Mouse (Mus musculus) CH12.LX (cell line): ENCODE data around the gene Sema5b. TPM values are rescaled to one million over a fixed set of nuclear protein-coding genes. Genes with fewer than 3 reads are reported as not detected.

Source experiments
- DNase-seq: peaks from one replicate; pipeline ENCODE4 v3.0.0-alpha.2; 2013; ENCODE audit errors: extremely low read depth
- H3K27ac ChIP-seq: 2 replicates; pipeline ENCODE4 v1.5.1; 2012; ENCODE audit warnings: low read depth, mild to moderate bottlenecking, control low read depth, moderate library complexity; ENCODE audit not compliant: insufficient read depth
- H3K27me3 ChIP-seq: replicated peaks from 2 replicates; pipeline ENCODE3; 2012; ENCODE audit warnings: inconsistent platforms
- H3K36me3 ChIP-seq, 2 experiments: replicated peaks in 1 of 2; 2 replicates each; pipeline versions ENCODE3 to v1.6.1; 2012; ENCODE audit warnings: inconsistent platforms in 1 of 2, low read length in 1 of 2, mild to moderate bottlenecking in 1 of 2, mixed read lengths in 1 of 2, moderate library complexity in 1 of 2; ENCODE audit not compliant: control insufficient read depth in 1 of 2, insufficient read depth in 1 of 2
- H3K4me1 ChIP-seq, 2 experiments: 2 replicates each; pipeline ENCODE4 v1.6.1; 2012; ENCODE audit warnings: inconsistent platforms in 1 of 2, moderate library complexity in 1 of 2; ENCODE audit not compliant: insufficient read depth in 2 of 2, control insufficient read depth in 1 of 2
- H3K4me2 ChIP-seq: 2 replicates; pipeline ENCODE4 v1.6.1; 2012; ENCODE audit warnings: low read depth, mild to moderate bottlenecking, control low read depth; ENCODE audit not compliant: poor library complexity, insufficient read depth, severe bottlenecking
- H3K4me3 ChIP-seq, 3 experiments: fragments of 150-350 bp in 1 of 3; sonication (generic) in 1 of 3; replicated peaks in 1 of 3; 2 replicates each; pipeline versions ENCODE3 to v1.5.1; 2011 to 2012; ENCODE audit warnings: low read depth in 2 of 3, low read length in 2 of 3, mild to moderate bottlenecking in 2 of 3, moderate library complexity in 2 of 3, control low read depth in 1 of 3, improper control_type of control experiment in 1 of 3, inconsistent platforms in 1 of 3, mixed read lengths in 1 of 3; ENCODE audit not compliant: poor library complexity in 1 of 3
- H3K79me2 ChIP-seq: replicated peaks from 2 replicates; pipeline ENCODE4 v1.6.1; 2012; ENCODE audit warnings: mild to moderate bottlenecking, moderate library complexity; ENCODE audit not compliant: control insufficient read depth, poor library complexity, insufficient read depth, severe bottlenecking; ENCODE audit errors: extremely low read depth
- H3K9ac ChIP-seq: 2 replicates; pipeline ENCODE4 v1.6.1; 2012; ENCODE audit warnings: low read depth, mild to moderate bottlenecking, control low read depth, moderate library complexity; ENCODE audit not compliant: insufficient read depth
- H3K9me3 ChIP-seq: replicated peaks from 2 replicates; pipeline ENCODE3; 2012; ENCODE audit warnings: low read length, inconsistent platforms, mixed read lengths
- CHD1 ChIP-seq: IDR thresholded peaks from 2 replicates; pipeline ENCODE4 v1.6.1; 2012; ENCODE audit warnings: low read depth, low read length, improper control_type of control experiment, inconsistent platforms
- CTCF ChIP-seq, 2 experiments: IDR thresholded peaks in 1 of 2; conservative IDR thresholded peaks in 1 of 2; 2 replicates each; pipeline ENCODE4 v1.5.1; 2011 to 2012; ENCODE audit warnings: low read depth in 2 of 2, low read length in 2 of 2, improper control_type of control experiment in 1 of 2, inconsistent platforms in 1 of 2, mild to moderate bottlenecking in 1 of 2, moderate library complexity in 1 of 2
- E2F4 ChIP-seq: IDR thresholded peaks from 2 replicates; pipeline ENCODE4 v1.6.1; 2011; ENCODE audit warnings: low read depth, low read length, improper control_type of control experiment; ENCODE audit not compliant: insufficient replicate concordance
- ELF1 ChIP-seq: IDR thresholded peaks from 2 replicates; pipeline ENCODE4 v1.6.1; 2014; ENCODE audit warnings: low read depth, mild to moderate bottlenecking, inconsistent platforms, low read length, improper control_type of control experiment
- JUN ChIP-seq: IDR thresholded peaks from 2 replicates; pipeline ENCODE4 v1.6.1; 2011; ENCODE audit warnings: low read depth, mild to moderate bottlenecking, low read length, improper control_type of control experiment, moderate library complexity; ENCODE audit not compliant: insufficient read depth
- MAFK ChIP-seq: IDR thresholded peaks from 2 replicates; pipeline ENCODE4 v1.6.1; 2011; ENCODE audit warnings: low read length, improper control_type of control experiment; ENCODE audit not compliant: insufficient replicate concordance
- MAZ ChIP-seq: IDR thresholded peaks from 2 replicates; pipeline ENCODE4 v1.6.1; 2012; ENCODE audit warnings: low read depth, mild to moderate bottlenecking, inconsistent platforms, low read length, improper control_type of control experiment, moderate library complexity
- MXI1 ChIP-seq: IDR thresholded peaks from 2 replicates; pipeline ENCODE4 v1.6.1; 2011; ENCODE audit warnings: mild to moderate bottlenecking, low read depth, low read length, improper control_type of control experiment
- POLR2A ChIP-seq: IDR thresholded peaks from 2 replicates; pipeline ENCODE4 v1.6.1; 2011; ENCODE audit warnings: low read depth, mild to moderate bottlenecking, improper control_type of control experiment, low read length
- RAD21 ChIP-seq: IDR thresholded peaks from 2 replicates; pipeline ENCODE4 v1.6.1; 2011; ENCODE audit warnings: low read depth, mild to moderate bottlenecking, low read length, improper control_type of control experiment, moderate library complexity
- SIN3A ChIP-seq: IDR thresholded peaks from 2 replicates; pipeline ENCODE4 v1.6.1; 2012; ENCODE audit warnings: low read length, improper control_type of control experiment, inconsistent platforms
- SMC3 ChIP-seq: IDR thresholded peaks from 2 replicates; pipeline ENCODE4 v1.6.1; 2011; ENCODE audit warnings: low read depth, low read length, improper control_type of control experiment
- TBP ChIP-seq: conservative IDR thresholded peaks from 2 replicates; pipeline ENCODE4 v1.6.1; 2011; ENCODE audit warnings: low read depth, low read length, improper control_type of control experiment
- ZKSCAN1 ChIP-seq: IDR thresholded peaks from 2 replicates; pipeline ENCODE4 v1.6.1; 2012; ENCODE audit warnings: low read depth, inconsistent platforms, low read length, improper control_type of control experiment, borderline replicate concordance
- ZMIZ1 ChIP-seq: IDR thresholded peaks from 2 replicates; pipeline ENCODE4 v1.6.1; 2012; ENCODE audit warnings: low read depth, mild to moderate bottlenecking, inconsistent platforms, low read length, improper control_type of control experiment
- ZNF384 ChIP-seq: IDR thresholded peaks from 2 replicates; pipeline ENCODE4 v1.6.1; 2012; ENCODE audit warnings: low read depth, low read length, improper control_type of control experiment, inconsistent platforms
- dilution Hi-C: fragments of 300-500 bp; cut with MboI; formaldehyde crosslinking; loops from 2 replicates; pipeline ENCODE4 v1.14.3; 2020; ENCODE audit warnings: low sequenced_read_pairs; ENCODE audit not compliant: extremely low pct_unique_long_range_greater_than_20kb, extremely low pct_ligation_motif_present
- in situ Hi-C: fragments of 300-500 bp; cut with MboI; formaldehyde crosslinking; loops from 3 replicates; pipeline ENCODE4 v1.14.3; 2019; ENCODE audit warnings: low sequenced_read_pairs, low pct_ligation_motif_present, low pct_unique_long_range_greater_than_20kb, mixed read lengths
- polyA plus RNA-seq: library from polyadenylated mRNA; unstranded; fragments of >175 nt; gene quantifications from 2 replicates; pipeline ENCODE4 v1.2.1, GENCODE M21; 2012; ENCODE audit warnings: low read depth; ENCODE audit not compliant: insufficient read length
- total RNA-seq, 2 experiments: library from RNA; depleted of rRNA; stranded (reverse); fragments of 300-350 nt in 1 of 2; fragments of >200 nt in 1 of 2; gene quantifications; 2 replicates each; pipeline ENCODE4 v1.2.3; 2012 to 2014

Sema5b gene
- total and polyA plus RNA-seq, 3 experiments = 0.04 TPM; not detected in 2

DNA sequence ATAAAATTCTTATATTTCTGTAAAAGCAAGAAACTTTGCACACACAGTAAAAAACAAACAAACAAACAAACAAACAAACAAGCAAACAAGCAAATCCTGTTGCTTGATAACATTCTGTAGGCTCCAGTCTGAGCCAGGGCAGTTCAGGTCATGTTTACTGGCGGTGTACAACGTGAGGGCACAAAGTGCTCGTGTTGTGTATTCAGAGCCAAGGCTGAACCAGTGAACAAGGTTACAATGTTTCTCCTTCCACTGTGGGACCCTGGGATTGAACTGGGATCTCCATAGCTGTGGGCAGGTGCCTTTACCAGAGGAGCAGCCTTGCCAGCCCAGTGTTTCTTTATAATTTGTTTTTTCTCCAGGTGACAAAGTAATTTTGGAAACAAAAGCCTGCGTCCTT lies 35.2 kb upstream of the Sema5b start:
- Histone ChIP-seq H3K4me3 (no peak overlapping the region), H3K4me2 (no peak overlapping the region), H3K4me1 (no peaks in the 10 kb centered on the region), H3K79me2 (no peaks in the 10 kb centered on the region), H3K9me3 (peaks cover 15% of the 10 kb centered on the region), H3K27me3 (peaks cover 77% of the 10 kb centered on the region), H3K27ac (no peak overlapping the region), H3K9ac (no peak overlapping the region), H3K36me3 (no peaks in the 10 kb centered on the region)
- TF ChIP-seq ZKSCAN1 (no peak), MAFK (no peak), SMC3 (no peak)
- dilution Hi-C loops = no loop called here
- in situ Hi-C loops = no loop called here
- DNase-seq = no peak

DNA sequence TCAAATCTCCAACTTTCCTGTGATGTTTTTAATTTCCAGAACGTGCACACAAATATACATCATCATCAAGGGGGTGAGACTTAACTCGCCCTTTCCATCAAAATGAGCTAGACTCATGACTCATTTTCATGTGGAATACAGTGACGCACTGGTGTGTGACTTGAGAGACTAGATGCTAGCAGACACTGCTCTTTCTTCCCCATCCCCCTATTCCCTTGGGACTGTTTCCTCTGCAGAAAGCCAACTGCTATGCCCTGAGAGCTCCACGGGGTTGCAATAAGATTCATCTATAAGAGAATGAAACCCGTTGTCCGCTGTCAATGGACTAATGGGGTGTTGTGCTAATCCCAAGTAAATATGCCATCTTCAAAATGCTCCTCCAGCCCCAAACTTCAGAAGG lies 32.4 kb upstream of the Sema5b start:
- dilution Hi-C loops = no loop called here

DNA sequence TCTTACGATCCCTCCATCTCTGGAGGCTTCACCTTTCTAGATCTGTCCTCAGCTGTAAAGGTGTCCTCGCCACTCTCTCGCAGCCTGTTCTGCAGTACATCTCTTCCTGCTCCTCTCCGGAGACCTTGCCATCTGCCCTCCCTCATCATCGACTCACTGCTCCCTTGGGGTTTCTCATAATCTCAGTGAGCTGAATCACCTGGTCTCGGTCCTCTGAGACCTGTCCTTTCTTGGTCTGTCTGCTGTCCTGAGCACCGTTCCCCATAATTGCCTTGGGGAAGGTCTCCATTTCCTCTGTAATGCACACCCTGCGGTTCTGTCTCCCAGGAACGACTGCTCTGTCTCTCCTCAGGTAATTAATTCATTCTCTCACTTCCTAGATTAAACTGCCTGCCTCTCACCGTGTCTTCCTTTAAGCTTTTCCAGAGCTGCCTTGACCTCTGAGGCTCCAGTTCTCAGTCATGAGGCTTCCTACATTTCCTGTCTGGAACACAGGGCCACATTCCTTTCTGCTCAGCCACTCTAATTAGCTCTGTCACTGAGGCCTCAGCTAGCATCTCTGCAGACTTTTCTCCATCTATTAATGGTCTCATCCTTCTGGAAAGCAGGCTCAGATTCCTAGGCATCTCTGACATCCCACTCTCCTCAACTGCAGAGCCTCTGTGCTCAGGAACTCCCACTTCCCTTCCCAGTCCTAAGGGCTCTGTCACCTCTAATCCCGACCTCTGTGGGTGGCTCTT lies 31.4 kb upstream of the Sema5b start:
- DNase-seq = no peak
- Histone ChIP-seq H3K9me3 (peaks cover 11% of the 10 kb centered on the region), H3K27me3 (peaks cover 85% of the 10 kb centered on the region), H3K9ac (no peak overlapping the region), H3K27ac (no peak overlapping the region), H3K4me2 (no peak overlapping the region), H3K36me3 (no peaks in the 10 kb centered on the region), H3K79me2 (no peaks in the 10 kb centered on the region), H3K4me3 (no peak overlapping the region)
- dilution Hi-C loops = no loop called here
- in situ Hi-C loops = no loop called here
- TF ChIP-seq ZMIZ1 = no peak
- no peak for TF ChIP-seq SIN3A
- no peak for TF ChIP-seq POLR2A
- no peak for TF ChIP-seq ZKSCAN1
- no peak for TF ChIP-seq CHD1
- no peak for TF ChIP-seq RAD21
- TF ChIP-seq, all 38 proteins: peak for 0
- H3K4me1 ChIP-seq = no peaks in the 10 kb centered on the region

More for the DNA sequence above, 32.4 kb upstream of the Sema5b start:
- H3K27me3 ChIP-seq = peaks cover 85% of the 10 kb centered on the region
- no peaks in the 10 kb centered on the region for H3K36me3 ChIP-seq
- in situ Hi-C loops = no loop called here
- no peaks in the 10 kb centered on the region for H3K4me1 ChIP-seq
- H3K4me3 ChIP-seq = no peak overlapping the region
- DNase-seq = peak; percentile 12
- no peaks in the 10 kb centered on the region for H3K79me2 ChIP-seq
- H3K4me2 ChIP-seq = no peak overlapping the region
- no peak overlapping the region for H3K27ac ChIP-seq
- TF ChIP-seq ZMIZ1 (no peak), CTCF (conservative IDR thresholded peaks at IDR 0.05 in 1 of 2, IDR thresholded peaks at IDR 0.05 in 1 of 2; ENCODE audit: low read depth in 2 of 2, low read length in 2 of 2) (no peak), ELF1 (no peak), ZKSCAN1 (no peak), TBP (no peak), MAZ (no peak), JUN (no peak), E2F4 (no peak), ZNF384 (no peak), MXI1 (no peak)
- peaks cover 18% of the 10 kb centered on the region for H3K9me3 ChIP-seq
- no peak overlapping the region for H3K9ac ChIP-seq
